Mouse (Mus musculus) heart, postnatal 14 days (tissue): ENCODE measurements around the gene Cideb. TPM values are rescaled to one million over a fixed set of nuclear protein-coding genes. Genes with fewer than 3 reads are reported as not detected.

Source experiments
- DNase-seq, 2 experiments: peaks; one replicate each; pipeline ENCODE4 v3.0.0; 2021 to 2022
- intact Hi-C: fragments of 180-260 bp; cut with DNase I; formaldehyde crosslinking; loops from one replicate; pipeline ENCODE4 v1.15.1; 2025
- total RNA-seq, 2 experiments: library from RNA; stranded (reverse); gene quantifications; 2 replicates each; pipeline ENCODE4 v1.2.3; 2021

The Cideb gene
- total RNA-seq, 2 experiments from 2014 or later: 1.00 to 1.0 TPM

- no peak for DNase-seq
- intact Hi-C loops: no loop called here
These were observed 30.2 kb downstream of the Cideb start for GRCm38 (mm10) chr14:55727889-55728685.

- intact Hi-C loops: no loop called here
- no peak for DNase-seq
These were observed 32.0 kb downstream of the Cideb start for GRCm38 (mm10) chr14:55726261-55726660.

- intact Hi-C loops: no loop called here
These were observed 33.8 kb downstream of the Cideb start for GRCm38 (mm10) chr14:55724411-55724871.

GRCm38 (mm10) chr14:55723433-55723832, 34.8 kb downstream of the Cideb start:
- DNase-seq: no peak
- intact Hi-C loops: no loop called here

More at GRCm38 (mm10) chr14:55724411-55724871, 33.8 kb downstream of the Cideb start:
- peak; percentile 15 to 27 for DNase-seq

- DNase-seq: no peak
- intact Hi-C loops: no loop called here
These were observed 35.8 kb downstream of the Cideb start for GRCm38 (mm10) chr14:55722438-55722945.

- intact Hi-C loops: loop anchor here (2.0 kb wide), 1 partner anchor 39 kb away; no protein-coding TSS in a partner anchor
- DNase-seq: peak; percentile 94 to 95
These were observed 36.4 kb downstream of the Cideb start, which contains the start of gene Rabggta for GRCm38 (mm10) chr14:55721700-55722437. Gene Rabggta, minus strand, starts transcription at chr14:55722263.

GRCm38 (mm10) chr14:55721076-55721475, 37.2 kb downstream of the Cideb start:
- intact Hi-C loops: loop anchor here (2.0 kb wide), 1 partner anchor 38 kb away; no protein-coding TSS in a partner anchor

GRCm38 (mm10) chr14:55720666-55721065, 37.6 kb downstream of the Cideb start:
- intact Hi-C loops: loop anchor here (2.0 kb wide), 1 partner anchor 38 kb away; no protein-coding TSS in a partner anchor
- no peak for DNase-seq

More at GRCm38 (mm10) chr14:55721076-55721475, 37.2 kb downstream of the Cideb start:
- no peak for DNase-seq

GRCm38 (mm10) chr14:55719737-55720136, 38.5 kb downstream of the Cideb start:
- intact Hi-C loops: loop anchor here (2.0 kb wide), 1 partner anchor 37 kb away; no protein-coding TSS in a partner anchor
- DNase-seq: no peak

GRCm38 (mm10) chr14:55716884-55717283, 41.4 kb downstream of the Cideb start:
- intact Hi-C loops: no loop called here
- DNase-seq: no peak

- DNase-seq: no peak
- intact Hi-C loops: no loop called here
These were observed 42.0 kb downstream of the Cideb start for GRCm38 (mm10) chr14:55716271-55716670.

GRCm38 (mm10) chr14:55714893-55715292, 43.4 kb downstream of the Cideb start:
- intact Hi-C loops: no loop called here
- no peak for DNase-seq

GRCm38 (mm10) chr14:55713729-55714122, 44.5 kb downstream of the Cideb start, which contains the start of gene Tgm1:
Gene Tgm1, minus strand, starts transcription at chr14:55713926.
- intact Hi-C loops: no loop called here
- no peak for DNase-seq

GRCm38 (mm10) chr14:55713007-55713728, 45.1 kb downstream of the Cideb start:
- intact Hi-C loops: no loop called here
- peak; percentile 37 to 38 for DNase-seq

GRCm38 (mm10) chr14:55711786-55712185, 46.5 kb downstream of the Cideb start:
- no peak for DNase-seq
- intact Hi-C loops: no loop called here

- no peak for DNase-seq
- intact Hi-C loops: no loop called here
These were observed 48.7 kb downstream of the Cideb start for GRCm38 (mm10) chr14:55709509-55709908.

GRCm38 (mm10) chr14:55707397-55707796, 50.9 kb downstream of the Cideb start:
- intact Hi-C loops: no loop called here
- no peak for DNase-seq

- intact Hi-C loops: no loop called here
- no peak for DNase-seq
These were observed 52.1 kb downstream of the Cideb start for GRCm38 (mm10) chr14:55706051-55706600.
